Mouse (Mus musculus) forebrain, embryonic 10.5 days (tissue): ENCODE data around the gene Tpm3-rs7. TPM values are rescaled to one million over a fixed set of nuclear protein-coding genes. Genes with fewer than 3 reads are reported as not detected.
"Not testable (repeated sequence)": the region's sequence is repeated elsewhere in the genome, so short reads cannot be mapped to it uniquely, and the experiment has no call there.

ENCODE experiments used
- DNase-seq: peaks from one replicate; pipeline ENCODE4 v3.0.0-alpha.2; 2017; ENCODE audit warnings: low spot score; ENCODE audit errors: extremely low spot score
- H3K27ac ChIP-seq: fragments of 300-500 bp; sonication (generic); 2 replicates; pipeline ENCODE4 v1.5.1; 2016; ENCODE audit warnings: mild to moderate bottlenecking
- H3K27me3 ChIP-seq: fragments of 300-500 bp; sonication (generic); 2 replicates; pipeline ENCODE4 v1.6.1; 2016; ENCODE audit warnings: mild to moderate bottlenecking; ENCODE audit not compliant: poor library complexity, severe bottlenecking
- H3K36me3 ChIP-seq: fragments of 300-500 bp; sonication (generic); replicated peaks from 2 replicates; pipeline ENCODE4 v1.6.1; 2016; ENCODE audit warnings: mild to moderate bottlenecking, moderate library complexity
- H3K4me1 ChIP-seq: fragments of 300-500 bp; sonication (generic); 2 replicates; pipeline ENCODE4 v1.6.1; 2016
- H3K4me3 ChIP-seq: fragments of 300-500 bp; sonication (generic); 2 replicates; pipeline ENCODE4 v1.5.1; 2016; ENCODE audit warnings: mild to moderate bottlenecking, moderate library complexity
- H3K9me3 ChIP-seq: fragments of 300-500 bp; sonication (generic); 2 replicates; pipeline ENCODE4 v1.6.1; 2016; ENCODE audit warnings: mild to moderate bottlenecking, moderate library complexity
- WGBS: fragments of 180-500 bp; shearing (Covaris S2); methylation state at CpG from one replicate; pipeline ENCODE4 v1.1.7; 2016; 5-methylcytosine and 5-hydroxymethylcytosine counted together
- polyA plus RNA-seq: library from polyadenylated mRNA; unstranded; fragments of >200 nt; fragmentation: Nextera tagmentation; extraction: Ambion mirVana; gene quantifications from 2 replicates; pipeline ENCODE4 v1.2.1, GENCODE M21; 2016

Gene Tpm3-rs7
- polyA plus RNA-seq = 8.5 and 8.8 TPM in 2 replicates

DNA sequence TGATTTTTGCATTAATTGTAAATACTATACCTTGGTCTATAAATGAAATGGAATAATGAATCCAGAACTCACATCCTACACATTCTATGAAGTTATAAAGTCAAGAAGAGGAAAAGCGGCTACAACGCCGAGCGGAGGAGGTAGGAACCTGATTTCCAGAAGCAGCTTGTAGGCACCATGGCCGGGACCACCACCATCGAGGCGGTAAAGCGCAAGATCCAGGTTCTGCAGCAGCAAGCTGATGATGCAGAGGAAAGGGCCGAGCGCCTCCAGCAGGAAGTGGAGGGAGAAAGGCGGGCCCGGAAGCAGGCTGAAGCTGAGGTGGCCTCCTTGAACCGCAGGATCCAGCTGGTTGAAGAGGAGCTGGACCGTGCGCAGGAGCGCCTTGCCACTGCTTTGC lies at the start of gene Tpm3-rs7:
TSS of gene Tpm3-rs7 (plus strand) at position 110 of the 400 bp plus-strand sequence.
- not testable (repeated sequence) for H3K4me3 ChIP-seq, DNase-seq, H3K36me3 ChIP-seq, H3K4me1 ChIP-seq, H3K27ac ChIP-seq, H3K9me3 ChIP-seq, H3K27me3 ChIP-seq
- WGBS = 93% methylated on average over 16 of the region's 16 CpGs

GRCm38 (mm10) chr14:113317023-113317422 lies 2.6 kb downstream of the Tpm3-rs7 start:
- Histone ChIP-seq H3K27me3 (no peaks in the 10 kb centered on the region), H3K9me3 (no peaks in the 10 kb centered on the region), H3K4me1 (no peaks in the 10 kb centered on the region), H3K36me3 (no peaks in the 10 kb centered on the region), H3K4me3 (no peak overlapping the region), H3K27ac (no peak overlapping the region)
- 100% methylated on average over 1 of the region's 1 CpGs for WGBS
- no peak for DNase-seq

DNA sequence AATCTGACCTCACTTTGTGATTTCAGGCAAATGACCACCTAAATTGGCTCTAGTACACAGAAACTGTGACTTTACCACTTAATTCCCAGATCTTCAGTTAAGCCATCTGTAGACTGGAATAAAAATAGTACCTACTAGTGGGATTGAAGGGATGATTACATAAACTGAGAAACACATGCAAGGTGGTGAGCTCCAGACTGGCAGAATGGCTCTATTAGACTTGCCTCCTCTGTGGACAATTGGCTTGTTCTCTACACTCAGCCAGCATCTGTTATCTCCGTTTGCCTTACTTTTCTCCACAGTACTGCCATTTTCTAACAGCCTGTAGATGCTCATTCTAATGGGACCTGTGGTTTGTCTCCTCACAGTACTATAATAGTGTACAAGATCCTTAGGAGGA lies 49.0 kb downstream of the Tpm3-rs7 start:
- no peak overlapping the region for H3K27ac ChIP-seq
- DNase-seq = no peak
- no peaks in the 10 kb centered on the region for H3K27me3 ChIP-seq
- H3K36me3 ChIP-seq = no peaks in the 10 kb centered on the region
- WGBS = 90% methylated on average over 1 of the region's 1 CpGs
- H3K9me3 ChIP-seq = peaks cover 5% of the 10 kb centered on the region; the same call in 1 of the 2 replicates
- no peak overlapping the region for H3K4me3 ChIP-seq
- no peaks in the 10 kb centered on the region for H3K4me1 ChIP-seq
